Mouse (Mus musculus) liver, embryonic 14.5 days (tissue): ENCODE measurements at regions not wholly inside any gene's neighbourhood (a gene's known extent, or its start where the extent isn't known, plus 50 kb on each side); places are given as distances from the start of the nearest gene placed in this dataset.

Source experiments
- CTCF ChIP-seq: IDR thresholded peaks from 2 replicates; pipeline ENCODE4 v1.5.1; 2016; ENCODE audit warnings: antibody characterized with exemption, low read depth, control low read depth
- EP300 ChIP-seq: IDR thresholded peaks from 2 replicates; pipeline ENCODE4 v1.6.1; 2016; ENCODE audit warnings: antibody characterized with exemption, low read depth

DNA sequence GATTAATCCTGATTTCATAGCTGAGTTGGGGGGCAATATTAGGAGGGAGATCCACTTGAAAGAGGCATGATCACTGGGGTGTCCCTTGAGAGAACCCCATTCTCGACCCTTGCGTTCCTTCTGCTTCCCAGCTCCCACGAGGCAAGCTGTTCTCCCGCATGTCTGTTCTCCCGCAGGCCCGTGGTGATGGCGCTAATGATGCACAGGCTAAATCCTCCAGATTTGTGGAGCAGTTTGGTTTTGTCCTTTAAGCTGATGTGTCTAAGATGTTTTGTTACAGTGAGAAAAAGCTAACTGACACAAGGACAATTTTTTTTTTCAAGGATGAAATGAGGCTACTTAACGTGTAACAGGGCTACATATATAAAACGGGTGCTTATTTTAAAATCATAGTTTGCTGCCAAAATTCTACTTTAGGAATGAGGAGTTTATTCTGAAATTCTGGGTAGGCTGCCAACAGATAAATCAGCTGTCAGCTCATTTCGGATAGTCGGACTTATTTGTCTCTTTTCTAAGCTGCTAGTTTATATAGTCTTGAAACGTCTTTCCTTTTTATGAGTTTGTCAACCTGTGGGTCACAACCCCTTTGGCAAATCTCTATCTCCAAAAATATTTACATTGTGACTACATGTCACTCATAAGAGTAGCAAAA is 307.0 kb downstream of the Phf14 start:
- TF ChIP-seq CTCF (no peak), EP300 (no peak)
